Mouse (Mus musculus) lung, adult 2 months (tissue): Measurements from ENCODE around the gene Klhl7.

Source experiments
- CTCF ChIP-seq: fragments of 200-500 bp; IDR thresholded peaks from 2 replicates; pipeline ENCODE4 v1.5.1; 2011; ENCODE audit warnings: mild to moderate bottlenecking, low read length, control low read depth; ENCODE audit not compliant: insufficient read depth
- POLR2A ChIP-seq: fragments of 200-500 bp; IDR thresholded peaks from 2 replicates; pipeline ENCODE4 v1.6.1; 2011; ENCODE audit warnings: low read depth, mild to moderate bottlenecking, control low read depth, low read length, borderline replicate concordance; ENCODE audit errors: extremely low read depth

- TF ChIP-seq CTCF (no peak), POLR2A (no peak)
Observed at GRCm38 (mm10) chr5:24063034-24063433, 37.4 kb upstream of the Klhl7 start.
